Mouse (Mus musculus) heart, postnatal 36 days (tissue): ENCODE measurements around the gene Hopx. TPM values are rescaled to one million over a fixed set of nuclear protein-coding genes. Genes with fewer than 3 reads are reported as not detected.

Experiments used
- DNase-seq, 2 experiments: peaks; one replicate each; pipeline ENCODE4 v3.0.0; 2021 to 2022
- intact Hi-C: fragments of 180-260 bp; cut with DNase I; formaldehyde crosslinking; loops from one replicate; pipeline ENCODE4 v1.15.1; 2025
- total RNA-seq, 2 experiments: library from RNA; stranded (reverse); gene quantifications; 2 replicates each; pipeline ENCODE4 v1.2.3; 2021

Gene Hopx
- 100 to 1,000 TPM; 405 to 444 TPM for total RNA-seq

- DNase-seq, result peak; percentile 81 to 87
- intact Hi-C loops, result loop anchor here (2.0 kb wide), 1 partner anchor 20 kb away; no protein-coding TSS in a partner anchor
Measured at GRCm38 (mm10) chr5:77114817-77115731, at the start of gene Hopx. Hopx (minus strand) TSS chr5:77115121.

- DNase-seq, result no peak
- intact Hi-C loops, result no loop called here
Measured at GRCm38 (mm10) chr5:77163597-77163996, 48.7 kb upstream of the Hopx start.

- intact Hi-C loops, result no loop called here
- DNase-seq, result no peak
Measured at GRCm38 (mm10) chr5:77162566-77162965, 47.6 kb upstream of the Hopx start.

- DNase-seq, result no peak
- intact Hi-C loops, result loop anchor here (5.0 kb wide), 1 partner anchor 36 kb away; no protein-coding TSS in a partner anchor
Measured at GRCm38 (mm10) chr5:77157777-77158540, 43.0 kb upstream of the Hopx start.

GRCm38 (mm10) chr5:77156938-77157337 lies 42.0 kb upstream of the Hopx start:
- intact Hi-C loops, result loop anchor here (5.0 kb wide), 1 partner anchor 35 kb away; no protein-coding TSS in a partner anchor

GRCm38 (mm10) chr5:77155526-77155925 lies 40.6 kb upstream of the Hopx start:
- intact Hi-C loops, result loop anchor here (5.0 kb wide), 1 partner anchor 33 kb away; no protein-coding TSS in a partner anchor
- DNase-seq, result no peak

More at GRCm38 (mm10) chr5:77156938-77157337, 42.0 kb upstream of the Hopx start:
- DNase-seq, result no peak

- DNase-seq, result no peak
- intact Hi-C loops, result loop anchor here (5.0 kb wide), 1 partner anchor 33 kb away; no protein-coding TSS in a partner anchor
Measured at GRCm38 (mm10) chr5:77154812-77155211, 39.9 kb upstream of the Hopx start.

GRCm38 (mm10) chr5:77151738-77152137 lies 36.8 kb upstream of the Hopx start:
- DNase-seq, result no peak

GRCm38 (mm10) chr5:77151075-77151474 lies 36.2 kb upstream of the Hopx start:
- no peak for DNase-seq

More at GRCm38 (mm10) chr5:77151738-77152137, 36.8 kb upstream of the Hopx start:
- intact Hi-C loops, result no loop called here

GRCm38 (mm10) chr5:77148021-77148621 lies 33.2 kb upstream of the Hopx start:
- no peak for DNase-seq
- intact Hi-C loops, result no loop called here

More at GRCm38 (mm10) chr5:77151075-77151474, 36.2 kb upstream of the Hopx start:
- intact Hi-C loops, result no loop called here

GRCm38 (mm10) chr5:77146459-77147170 lies 31.7 kb upstream of the Hopx start:
- DNase-seq, result no peak

GRCm38 (mm10) chr5:77144647-77145046 lies 29.7 kb upstream of the Hopx start:
- DNase-seq, result no peak
- intact Hi-C loops, result no loop called here

More at GRCm38 (mm10) chr5:77146459-77147170, 31.7 kb upstream of the Hopx start:
- intact Hi-C loops, result no loop called here

- intact Hi-C loops, result no loop called here
- no peak for DNase-seq
Measured at GRCm38 (mm10) chr5:77143076-77143475, 28.2 kb upstream of the Hopx start.

GRCm38 (mm10) chr5:77141336-77141735 lies 26.4 kb upstream of the Hopx start:
- intact Hi-C loops, result no loop called here
- DNase-seq, result no peak

GRCm38 (mm10) chr5:77140861-77141260 lies 25.9 kb upstream of the Hopx start:
- intact Hi-C loops, result no loop called here
- no peak for DNase-seq

- intact Hi-C loops, result no loop called here
Measured at GRCm38 (mm10) chr5:77140108-77140507, 25.2 kb upstream of the Hopx start.

GRCm38 (mm10) chr5:77137701-77138265 lies 22.9 kb upstream of the Hopx start:
- no peak for DNase-seq
- intact Hi-C loops, result no loop called here

More at GRCm38 (mm10) chr5:77140108-77140507, 25.2 kb upstream of the Hopx start:
- no peak for DNase-seq

GRCm38 (mm10) chr5:77136684-77137224 lies 21.8 kb upstream of the Hopx start:
- intact Hi-C loops, result no loop called here
- no peak for DNase-seq

GRCm38 (mm10) chr5:77134961-77135360 lies 20.0 kb upstream of the Hopx start:
- intact Hi-C loops, result loop anchor here (5.0 kb wide), 1 partner anchor 43 kb away; no protein-coding TSS in a partner anchor
- DNase-seq, result no peak
